ENCODE assay signal across 18 mouse cellular contexts in genomic region chr2:163158979-163159378, GRCm38 (mm10).
"Had no signal": no experiment of that assay in that cellular context is flagged by ENCODE, and none has a peak within 500 bp of the region (broad histone marks: within the 10 kb centered on the region; RNA-seq: fewer than 3 reads in every experiment).

No protein-coding gene starts in this region.

- DNase-seq: kidney, adult 18-20 months; kidney, adult 9 months; kidney, postnatal 14 days; kidney, postnatal 4 days; liver; lung, adult 18-20 months; lung, postnatal 4 days; midbrain, embryonic 14.5 days; thymus, postnatal 25 days had no signal

- H3K27ac ChIP-seq: hindbrain, postnatal 0 days; limb, embryonic 10.5 days; limb, embryonic 13.5 days; liver, embryonic 12.5 days; liver, embryonic 15.5 days; stomach, postnatal 0 days had no signal

- H3K4me2 ChIP-seq: limb, embryonic 13.5 days; liver, embryonic 12.5 days; liver, embryonic 15.5 days; midbrain, embryonic 11.5 days had no signal

- H3K36me3 ChIP-seq: limb, embryonic 10.5 days; limb, embryonic 13.5 days; liver, embryonic 12.5 days; liver, embryonic 15.5 days had no signal

- H3K9me3 ChIP-seq: limb, embryonic 10.5 days; limb, embryonic 13.5 days; liver, embryonic 15.5 days had no signal

- H3K27me3 ChIP-seq: limb, embryonic 13.5 days; liver, embryonic 12.5 days; liver, embryonic 15.5 days had no signal

- H3K4me3 ChIP-seq: limb, embryonic 10.5 days; limb, embryonic 13.5 days; liver, embryonic 12.5 days; liver, embryonic 15.5 days had no signal

- H3K9ac ChIP-seq: limb, embryonic 13.5 days; liver, embryonic 12.5 days; liver, embryonic 15.5 days had no signal

- H3K4me1 ChIP-seq: limb, embryonic 10.5 days; liver, embryonic 15.5 days had no signal

- ATAC-seq: hindbrain, postnatal 0 days; inflammation-experienced regulatory T-cells, adult 6 months; intestine, embryonic 16.5 days; liver, embryonic 12.5 days had no signal
